In genomic region chr6:39724866-39725711, GRCm38 (mm10) we compare ENCODE assay signal across 8 mouse cellular contexts. TPM values are rescaled to one million over a fixed set of nuclear protein-coding genes. Genes with fewer than 3 reads are reported as not detected.
DNase-seq lines count a peak whose midpoint lies in the region; ATAC-seq lines count a peak whose summit lies in the region.

Gene Braf, minus strand, starts transcription at chr6:39725463.

- peak; percentile 88 for ATAC-seq in heart, embryonic 14.5 days (ENCODE audit: insufficient number of reproducible peaks, insufficient read depth, low FRiP score, low read depth)
- peak; percentile 86 for ATAC-seq in liver, embryonic 13.5 days (ENCODE audit: low read depth)
- ATAC-seq in stomach, embryonic 16.5 days (ENCODE audit: insufficient read depth, low FRiP score), result peak; percentile 94

- under 1% methylated on average over 62 of the region's 101 CpGs for WGBS in heart, embryonic 14.5 days
- under 1% methylated on average over 81 of the region's 101 CpGs for WGBS in liver, embryonic 13.5 days (ENCODE audit: insufficient replicate concordance)
- WGBS in stomach, embryonic 16.5 days, result under 1% methylated on average over 72 of the region's 101 CpGs

- H3K27me3 ChIP-seq in heart, embryonic 14.5 days (ENCODE audit: control insufficient read depth, insufficient read depth, low read length), result no peaks in the 10 kb centered on the region
- no peaks in the 10 kb centered on the region for H3K27me3 ChIP-seq in liver, embryonic 13.5 days
- no peaks in the 10 kb centered on the region for H3K27me3 ChIP-seq in stomach, embryonic 16.5 days (ENCODE audit: control insufficient read depth, insufficient read depth, low read length)

- H3K4me1 ChIP-seq in brown adipose tissue, adult 24 weeks (ENCODE audit: control insufficient read depth, insufficient read depth, insufficient read length, low read length), result peaks cover 7% of the 10 kb centered on the region; the same call in 1 of the 2 replicates
- H3K4me1 ChIP-seq in heart, embryonic 14.5 days (ENCODE audit: control insufficient read depth in 2 of 2, insufficient read depth in 2 of 2, low read length in 2 of 2), result peaks cover 3 to 32% of the 10 kb centered on the region in 2 experiments
- H3K4me1 ChIP-seq in liver, embryonic 13.5 days (replicated peaks), result peaks cover 30% of the 10 kb centered on the region
- H3K4me1 ChIP-seq in stomach, embryonic 16.5 days (ENCODE audit: control insufficient read depth, insufficient read depth, low read length), result peaks cover 24% of the 10 kb centered on the region

- peak within 1 kb of the TSS; percentile 99 for H3K4me3 ChIP-seq in brown adipose tissue, adult 24 weeks (ENCODE audit: insufficient read depth, low read depth, low read length)
- H3K4me3 ChIP-seq in heart, embryonic 14.5 days (ENCODE audit: control insufficient read depth in 1 of 2, insufficient read depth in 1 of 2, low read depth in 1 of 2, low read length in 2 of 2), result peak within 1 kb of the TSS; percentile 75 to 100
- H3K4me3 ChIP-seq in liver, embryonic 13.5 days (replicated peaks), result peak within 1 kb of the TSS; percentile 87
- H3K4me3 ChIP-seq in stomach, embryonic 16.5 days (replicated peaks; ENCODE audit: low read length), result peak within 1 kb of the TSS; percentile 100

- no peaks in the 10 kb centered on the region for H3K9me3 ChIP-seq in heart, embryonic 14.5 days (ENCODE audit: control insufficient read depth, low read length)
- H3K9me3 ChIP-seq in liver, embryonic 13.5 days (replicated peaks), result no peaks in the 10 kb centered on the region
- no peaks in the 10 kb centered on the region for H3K9me3 ChIP-seq in stomach, embryonic 16.5 days (replicated peaks; ENCODE audit: control insufficient read depth, low read length)

- H3K27ac ChIP-seq in brown adipose tissue, adult 24 weeks (replicated peaks; ENCODE audit: low read depth, low read length), result peak within 1 kb of the TSS; percentile 69
- H3K27ac ChIP-seq in heart, embryonic 14.5 days (replicated peaks in 1 of 2; ENCODE audit: control insufficient read depth in 1 of 2, insufficient read depth in 1 of 2, low read depth in 2 of 2, low read length in 2 of 2), result peak within 1 kb of the TSS; percentile 91 to 96
- peak within 1 kb of the TSS; percentile 88 for H3K27ac ChIP-seq in liver, embryonic 13.5 days
- peak within 1 kb of the TSS; percentile 94 for H3K27ac ChIP-seq in stomach, embryonic 16.5 days (ENCODE audit: low read length)

- peak within 1 kb of the TSS; percentile 91 for H3K9ac ChIP-seq in heart, embryonic 14.5 days (ENCODE audit: low read length)
- peak within 1 kb of the TSS; percentile 90 for H3K9ac ChIP-seq in liver, embryonic 13.5 days
- peak within 1 kb of the TSS; percentile 96 for H3K9ac ChIP-seq in stomach, embryonic 16.5 days (ENCODE audit: low read length)

- no peaks in the 10 kb centered on the region for H3K36me3 ChIP-seq in heart, embryonic 14.5 days (ENCODE audit: control insufficient read depth, insufficient read depth, low read length)
- no peaks in the 10 kb centered on the region for H3K36me3 ChIP-seq in liver, embryonic 13.5 days
- no peaks in the 10 kb centered on the region for H3K36me3 ChIP-seq in stomach, embryonic 16.5 days (ENCODE audit: control insufficient read depth, insufficient read depth, low read length)

- peak within 1 kb of the TSS; percentile 91 for H3K4me2 ChIP-seq in heart, embryonic 14.5 days (ENCODE audit: low read length)
- H3K4me2 ChIP-seq in liver, embryonic 13.5 days, result peak within 1 kb of the TSS; percentile 78
- H3K4me2 ChIP-seq in stomach, embryonic 16.5 days (ENCODE audit: low read depth, low read length), result peak within 1 kb of the TSS; percentile 93

- DNase-seq in CD4-positive, CD25-positive, alpha-beta regulatory T cell, adult 2 months (ENCODE audit: low read depth, low spot score), result peak; percentile 97
- DNase-seq in fibroblast of lung, adult 2 months (ENCODE audit: low read depth), result peak; percentile 61
- peak; percentile 92 for DNase-seq in kidney, postnatal 14 days
- peak; percentile 63 for DNase-seq in liver, embryonic 13.5 days
- DNase-seq in neural tube, embryonic 10.5 days (ENCODE audit: extremely low spot score, low spot score), result peak; percentile 92

RNA-seq across cellular contexts. Expression of gene Braf, which starts in this region (rescaled TPM):
- 5.0 and 10.7 TPM in 2 replicates for polyA plus RNA-seq in brown adipose tissue, adult 24 weeks (2012; ENCODE audit: insufficient read depth, insufficient read length, missing spikeins)
- 10.9 and 11.7 TPM in 2 replicates for polyA plus RNA-seq in heart, embryonic 14.5 days (2014; fragmentation: Nextera tagmentation; extraction: Ambion mirVana)
- 6.2 and 8.0 TPM in 2 replicates for polyA plus RNA-seq in liver, embryonic 13.5 days (2015; fragmentation: Nextera tagmentation; extraction: Ambion mirVana)
- 15.7 and 15.8 TPM in 2 replicates for polyA plus RNA-seq in stomach, embryonic 16.5 days (2015; fragmentation: Nextera tagmentation; extraction: Ambion mirVana)

Comparison
In these comparisons a context has a peak if more than half of its experiments do, and no peak if none do; other contexts are left out.
1. Peak in every context shown above with its lines: DNase-seq, ATAC-seq, H3K4me3 ChIP-seq and H3K27ac ChIP-seq.